Mouse (Mus musculus) cerebellum, adult (tissue): ENCODE results near the gene Xpo6.
A peak's percentile ranks its signal among the peaks of the same experiment; 100 is the strongest.

Source experiments
- ATAC-seq: cut with Nextera tagmentation; 2 replicates; pipeline ENCODE4 v1.9.2; 2017; ENCODE audit warnings: mild to moderate bottlenecking, moderate library complexity, mixed read lengths; ENCODE audit not compliant: insufficient number of reproducible peaks, low FRiP score, low TSS enrichment

The Xpo6 gene

GRCm38 (mm10) chr7:126200178-126200996, at the start of gene Xpo6:
TSS of gene Xpo6 (minus strand) at chr7:126200501.
- ATAC-seq, result peak; percentile 85

- ATAC-seq, result no peak
Observed at GRCm38 (mm10) chr7:126249986-126250385, 49.7 kb upstream of the Xpo6 start.

- ATAC-seq, result no peak
Observed at GRCm38 (mm10) chr7:126249146-126249545, 48.8 kb upstream of the Xpo6 start.

- ATAC-seq, result no peak
Observed at GRCm38 (mm10) chr7:126248641-126249141, 48.4 kb upstream of the Xpo6 start.

- ATAC-seq, result no peak
Observed at GRCm38 (mm10) chr7:126248088-126248487, 47.8 kb upstream of the Xpo6 start.

- ATAC-seq, result no peak
Observed at GRCm38 (mm10) chr7:126244168-126244750, 44.0 kb upstream of the Xpo6 start.

GRCm38 (mm10) chr7:126240814-126241360, 40.6 kb upstream of the Xpo6 start:
- ATAC-seq, result no peak

GRCm38 (mm10) chr7:126236794-126237192, 36.5 kb upstream of the Xpo6 start:
- no peak for ATAC-seq

- no peak for ATAC-seq
Observed at GRCm38 (mm10) chr7:126236083-126236793, 35.9 kb upstream of the Xpo6 start.

GRCm38 (mm10) chr7:126234611-126235010, 34.3 kb upstream of the Xpo6 start:
- ATAC-seq, result no peak

- ATAC-seq, result no peak
Observed at GRCm38 (mm10) chr7:126232345-126233071, 32.2 kb upstream of the Xpo6 start.

- ATAC-seq, result no peak
Observed at GRCm38 (mm10) chr7:126230357-126231148, 30.3 kb upstream of the Xpo6 start.

- ATAC-seq, result no peak
Observed at GRCm38 (mm10) chr7:126226136-126226535, 25.8 kb upstream of the Xpo6 start.

GRCm38 (mm10) chr7:126222753-126223152, 22.5 kb upstream of the Xpo6 start:
- no peak for ATAC-seq

GRCm38 (mm10) chr7:126220611-126221010, 20.3 kb upstream of the Xpo6 start:
- ATAC-seq, result no peak

- ATAC-seq, result no peak
Observed at GRCm38 (mm10) chr7:126218311-126218710, 18.0 kb upstream of the Xpo6 start.

- peak; percentile 79; the same call in 1 of the 2 replicates for ATAC-seq
Observed at GRCm38 (mm10) chr7:126216867-126217266, 16.6 kb upstream of the Xpo6 start.

GRCm38 (mm10) chr7:126210856-126211255, 10.6 kb upstream of the Xpo6 start:
- no peak for ATAC-seq

- no peak for ATAC-seq
Observed at GRCm38 (mm10) chr7:126200997-126201345, 670 bp upstream of the Xpo6 start.
